Mouse (Mus musculus): Measurements from ENCODE around the gene Eif4g2. TPM values are rescaled to one million over a fixed set of nuclear protein-coding genes. Genes with fewer than 3 reads are reported as not detected.

The Eif4g2 gene
- polyA plus RNA-seq, 1 experiment from 2014 or later: 913 TPM

DNA sequence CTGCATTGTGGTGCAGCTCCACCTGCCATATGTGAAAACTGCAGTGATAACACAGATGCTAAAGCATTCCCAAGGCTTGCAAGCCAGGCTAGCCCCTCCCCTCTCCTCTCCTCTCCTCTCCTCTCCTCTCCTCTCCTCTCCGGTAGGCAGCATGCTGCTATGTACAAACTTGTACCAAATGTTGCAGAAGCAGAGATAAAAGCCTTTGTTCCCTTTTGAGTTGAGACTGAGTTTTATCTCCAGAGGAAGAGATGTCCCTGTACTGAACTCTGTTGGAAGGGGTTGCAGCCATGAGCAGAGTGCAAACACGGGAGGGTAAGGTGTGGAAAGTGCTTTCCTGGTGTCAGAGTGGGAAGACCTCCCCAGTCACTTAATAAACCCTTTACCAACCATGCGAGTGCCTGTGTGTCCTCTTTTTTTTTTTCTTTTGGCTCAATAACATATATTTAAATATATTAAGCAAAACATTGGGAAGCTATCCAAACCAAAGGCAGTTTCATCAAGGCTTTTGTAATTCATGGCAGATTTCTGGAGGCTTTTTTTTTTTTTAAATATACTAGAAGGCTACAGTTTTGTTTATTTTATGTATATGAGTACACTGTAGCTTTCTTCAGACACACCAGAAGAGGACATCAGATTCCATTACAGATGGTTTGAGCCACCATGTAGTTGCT, 26.7 kb downstream of the Eif4g2 start:
- H3K27me3 ChIP-seq (replicated peaks; ENCODE audit: control insufficient read depth, insufficient read depth, low read length): no peaks in the 10 kb centered on the region
- H3K27ac ChIP-seq (replicated peaks; ENCODE audit: low read depth, low read length): no peak overlapping the region
- no peak overlapping the region for H3K4me2 ChIP-seq (ENCODE audit: low read depth, low read length)
- no peaks in the 10 kb centered on the region for H3K9me3 ChIP-seq (ENCODE audit: control insufficient read depth, low read length)
- no peak overlapping the region for H3K9ac ChIP-seq (ENCODE audit: low read depth, low read length)
- no peak overlapping the region for H3K4me3 ChIP-seq (ENCODE audit: low read depth, low read length)
- DNase-seq (ENCODE audit: low spot score) (peak; percentile 47), ATAC-seq (ENCODE audit: low read depth) (no peak)
- H3K4me1 ChIP-seq (ENCODE audit: control insufficient read depth, insufficient read depth, low read length): peaks cover 7% of the 10 kb centered on the region; the same call in 1 of the 2 replicates
- peaks cover 62% of the 10 kb centered on the region for H3K36me3 ChIP-seq (ENCODE audit: control insufficient read depth, insufficient read depth, low read length)
- 55% methylated on average over 3 of the region's 3 CpGs for WGBS

DNA sequence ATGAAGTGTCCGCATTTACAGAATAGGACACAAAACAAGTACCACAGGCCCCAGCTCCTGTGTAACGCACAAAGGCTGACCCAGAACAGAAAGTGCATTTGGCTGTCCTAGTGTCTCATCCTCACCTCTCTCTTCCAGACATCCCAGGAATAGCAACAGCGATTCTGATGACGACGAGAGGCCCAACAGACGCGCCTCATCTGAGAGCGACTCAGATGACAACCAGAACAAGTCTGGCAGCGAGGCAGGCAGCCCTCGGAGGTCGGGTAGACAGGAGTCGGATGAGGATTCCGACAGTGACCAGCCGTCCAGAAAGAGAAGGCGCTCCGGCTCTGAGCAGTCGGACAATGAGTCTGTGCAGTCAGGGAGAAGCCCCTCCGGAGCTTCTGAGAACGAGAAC, 27.6 kb downstream of the Eif4g2 start:
- 92% methylated on average over 19 of the region's 19 CpGs for WGBS
- Histone ChIP-seq H3K9me3 (ENCODE audit: control insufficient read depth, low read length) (no peaks in the 10 kb centered on the region), H3K36me3 (ENCODE audit: control insufficient read depth, insufficient read depth, low read length) (peaks cover 71% of the 10 kb centered on the region), H3K27ac (replicated peaks; ENCODE audit: low read depth, low read length) (no peak overlapping the region), H3K4me3 (ENCODE audit: low read depth, low read length) (no peak overlapping the region), H3K4me1 (ENCODE audit: control insufficient read depth, insufficient read depth, low read length) (peaks cover 7% of the 10 kb centered on the region; the same call in 1 of the 2 replicates), H3K4me2 (ENCODE audit: low read depth, low read length) (no peak overlapping the region), H3K9ac (ENCODE audit: low read depth, low read length) (no peak overlapping the region), H3K27me3 (replicated peaks; ENCODE audit: control insufficient read depth, insufficient read depth, low read length) (no peaks in the 10 kb centered on the region)
- no peak for DNase-seq (ENCODE audit: low spot score)
- no peak for ATAC-seq (ENCODE audit: low read depth)

DNA sequence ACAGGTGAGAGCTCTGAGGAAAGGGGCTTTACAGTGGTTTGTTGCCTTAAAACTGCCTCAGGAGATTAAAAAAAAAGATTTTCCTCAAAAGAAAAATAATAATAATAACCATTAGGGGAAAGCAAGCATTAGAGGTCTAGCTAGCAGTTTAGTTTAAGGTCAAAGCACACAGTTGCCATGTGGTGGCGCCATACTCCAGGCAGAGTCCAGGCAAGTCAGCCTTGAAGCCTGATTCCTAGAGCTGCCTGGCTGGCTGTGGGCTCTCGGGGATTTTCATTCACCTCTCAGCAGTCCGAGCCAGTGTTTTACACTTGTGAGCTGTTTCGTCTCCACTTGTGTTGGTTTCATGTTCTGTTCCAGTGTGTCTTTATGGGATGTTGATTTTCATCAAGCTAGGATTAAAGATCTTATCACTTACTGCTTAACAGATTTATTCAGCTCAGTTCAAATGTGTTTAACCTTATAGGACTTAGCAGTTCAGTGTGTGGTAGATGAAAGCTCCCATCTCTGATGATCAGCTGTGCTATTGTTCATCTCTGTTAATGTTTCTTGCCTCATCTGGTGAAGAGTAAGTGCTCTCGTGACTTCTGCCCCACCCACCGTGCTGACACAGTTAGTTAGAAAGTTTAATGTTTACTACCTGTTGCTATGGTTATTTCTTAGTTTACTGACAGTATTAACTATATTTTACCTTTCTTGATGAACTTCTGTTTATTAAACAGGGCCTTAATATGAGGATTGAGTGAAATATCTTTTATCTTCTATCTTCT, 33.0 kb downstream of the Eif4g2 start:
- WGBS: 58% methylated on average over 6 of the region's 6 CpGs
- Histone ChIP-seq H3K9me3 (ENCODE audit: control insufficient read depth, low read length) (no peaks in the 10 kb centered on the region), H3K27me3 (replicated peaks; ENCODE audit: control insufficient read depth, insufficient read depth, low read length) (no peaks in the 10 kb centered on the region), H3K27ac (replicated peaks; ENCODE audit: low read depth, low read length) (no peak overlapping the region), H3K4me1 (ENCODE audit: control insufficient read depth, insufficient read depth, low read length) (no peaks in the 10 kb centered on the region), H3K36me3 (ENCODE audit: control insufficient read depth, insufficient read depth, low read length) (peaks cover 99% of the 10 kb centered on the region), H3K4me2 (ENCODE audit: low read depth, low read length) (no peak overlapping the region), H3K9ac (ENCODE audit: low read depth, low read length) (no peak overlapping the region), H3K4me3 (ENCODE audit: low read depth, low read length) (no peak overlapping the region)
- ATAC-seq (ENCODE audit: low read depth) (no peak), DNase-seq (ENCODE audit: low spot score) (peak; percentile 69)

DNA sequence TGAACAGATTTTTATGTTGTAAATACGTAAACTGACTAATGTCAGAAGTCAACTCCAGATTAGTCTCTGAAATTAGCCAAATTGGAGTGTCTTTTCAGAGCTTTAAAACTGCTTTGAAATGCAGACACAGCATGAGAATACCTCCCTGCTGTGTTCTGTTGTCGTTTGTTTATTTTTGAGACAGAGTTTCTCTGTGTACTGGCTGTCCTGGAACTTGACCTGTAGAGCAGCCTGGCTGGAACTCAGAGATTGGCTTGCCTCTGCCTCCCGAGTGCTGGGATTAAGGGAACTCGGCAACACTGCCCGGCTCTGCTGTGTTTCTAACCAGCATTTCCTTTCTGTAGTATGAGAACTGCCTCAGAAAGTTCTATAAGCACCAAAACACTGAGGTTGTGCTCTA, 33.9 kb downstream of the Eif4g2 start:
- DNase-seq (ENCODE audit: low spot score): no peak
- 86% methylated on average over 5 of the region's 5 CpGs for WGBS
- Histone ChIP-seq H3K4me1 (ENCODE audit: control insufficient read depth, insufficient read depth, low read length) (no peaks in the 10 kb centered on the region), H3K4me3 (ENCODE audit: low read depth, low read length) (no peak overlapping the region), H3K4me2 (ENCODE audit: low read depth, low read length) (no peak overlapping the region), H3K36me3 (ENCODE audit: control insufficient read depth, insufficient read depth, low read length) (peaks cover 99% of the 10 kb centered on the region), H3K9me3 (ENCODE audit: control insufficient read depth, low read length) (no peaks in the 10 kb centered on the region), H3K9ac (ENCODE audit: low read depth, low read length) (no peak overlapping the region), H3K27me3 (replicated peaks; ENCODE audit: control insufficient read depth, insufficient read depth, low read length) (no peaks in the 10 kb centered on the region), H3K27ac (replicated peaks; ENCODE audit: low read depth, low read length) (no peak overlapping the region)
- ATAC-seq (ENCODE audit: low read depth): no peak

DNA sequence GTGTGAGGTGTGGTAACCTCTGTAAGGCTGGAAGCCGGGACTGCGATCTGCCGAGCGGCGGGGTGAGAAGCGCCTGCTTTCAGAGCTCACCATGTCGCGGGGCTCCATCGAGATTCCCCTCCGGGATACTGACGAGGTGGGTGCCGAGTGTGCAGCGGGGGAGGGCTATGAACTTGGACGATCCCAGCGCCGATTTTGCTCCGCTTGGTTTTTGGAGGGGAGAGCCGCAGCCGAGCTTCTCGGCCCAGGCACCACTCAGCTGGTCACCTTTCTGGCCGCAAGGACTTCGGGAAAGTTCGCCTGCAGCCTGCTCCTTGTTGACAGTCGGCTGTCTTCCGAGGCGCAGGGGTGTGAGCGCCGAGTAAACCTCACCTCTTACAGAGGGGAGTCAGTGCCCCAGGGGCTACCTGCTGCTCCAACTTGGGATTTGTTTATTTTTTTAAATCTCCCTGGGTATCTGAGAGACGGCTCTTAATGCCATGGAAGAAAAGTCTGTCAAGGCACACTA, 53.7 kb downstream of the Eif4g2 start:
- Histone ChIP-seq H3K4me3 (ENCODE audit: low read depth, low read length) (peak overlapping the region; percentile 73), H3K4me1 (ENCODE audit: control insufficient read depth, insufficient read depth, low read length) (peaks cover 7% of the 10 kb centered on the region), H3K9ac (ENCODE audit: low read depth, low read length) (peak overlapping the region; percentile 76), H3K27ac (replicated peaks; ENCODE audit: low read depth, low read length) (peak overlapping the region; percentile 87), H3K9me3 (ENCODE audit: control insufficient read depth, low read length) (no peaks in the 10 kb centered on the region), H3K27me3 (replicated peaks; ENCODE audit: control insufficient read depth, insufficient read depth, low read length) (no peaks in the 10 kb centered on the region), H3K4me2 (ENCODE audit: low read depth, low read length) (peak overlapping the region; percentile 68), H3K36me3 (ENCODE audit: control insufficient read depth, insufficient read depth, low read length) (peaks cover 34% of the 10 kb centered on the region)
- DNase-seq (ENCODE audit: low spot score) (peak; percentile 55), ATAC-seq (ENCODE audit: low read depth) (peak; percentile 34; the same call in 1 of the 2 replicates)
- under 1% methylated on average over 17 of the region's 29 CpGs for WGBS

DNA sequence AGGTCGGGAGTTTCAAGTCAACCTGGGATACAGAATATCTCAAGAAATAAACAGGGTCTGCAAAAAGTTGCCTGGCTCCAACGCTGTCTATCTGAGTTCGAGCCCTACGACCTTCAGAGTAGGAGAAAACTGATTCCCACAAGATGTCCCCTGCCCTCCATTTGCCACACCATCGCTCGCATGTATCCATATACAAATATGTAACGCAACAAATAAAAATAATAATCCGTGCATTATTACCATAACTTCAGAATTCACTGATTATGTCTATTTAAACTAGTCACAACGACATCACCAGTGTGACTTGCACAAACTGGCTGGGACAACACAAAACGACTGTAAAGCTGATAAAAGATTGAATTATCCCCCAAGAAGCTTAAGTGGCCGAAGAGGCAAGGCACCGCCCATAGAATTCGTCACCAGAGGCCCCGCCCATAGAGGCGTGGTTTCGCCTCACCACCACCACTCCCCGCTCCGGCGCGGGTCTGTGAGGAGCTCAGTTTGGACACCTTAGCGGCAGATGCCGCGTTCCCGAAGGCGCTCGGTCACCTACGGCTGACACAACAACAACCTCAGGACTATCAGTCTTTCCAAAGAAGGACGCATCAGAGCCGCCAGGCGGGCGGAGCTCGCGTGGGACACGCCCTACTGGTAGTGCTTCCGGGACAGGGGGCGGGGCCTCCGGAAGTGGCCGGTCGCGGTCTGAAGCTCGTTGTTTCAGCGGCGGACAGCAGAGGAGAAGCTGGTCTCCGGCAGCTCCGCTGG, 54.4 kb downstream of the Eif4g2 start, which contains the start of gene Ctr9:
TSS of gene Ctr9 (plus strand) at position 671 of the 765 bp plus-strand sequence.
- Histone ChIP-seq H3K27ac (replicated peaks; ENCODE audit: low read depth, low read length) (peak within 1 kb of the TSS; percentile 87), H3K9me3 (ENCODE audit: control insufficient read depth, low read length) (no peaks in the 10 kb centered on the region), H3K27me3 (replicated peaks; ENCODE audit: control insufficient read depth, insufficient read depth, low read length) (no peaks in the 10 kb centered on the region), H3K36me3 (ENCODE audit: control insufficient read depth, insufficient read depth, low read length) (peaks cover 29% of the 10 kb centered on the region), H3K9ac (ENCODE audit: low read depth, low read length) (peak within 1 kb of the TSS; percentile 76), H3K4me1 (ENCODE audit: control insufficient read depth, insufficient read depth, low read length) (peaks cover 7% of the 10 kb centered on the region), H3K4me3 (ENCODE audit: low read depth, low read length) (peak within 1 kb of the TSS; percentile 73), H3K4me2 (ENCODE audit: low read depth, low read length) (peak within 1 kb of the TSS; percentile 68)
- DNase-seq (ENCODE audit: low spot score) (peak; percentile 93), ATAC-seq (ENCODE audit: low read depth) (peak; percentile 95)
- WGBS: 7% methylated on average over 42 of the region's 45 CpGs

DNA sequence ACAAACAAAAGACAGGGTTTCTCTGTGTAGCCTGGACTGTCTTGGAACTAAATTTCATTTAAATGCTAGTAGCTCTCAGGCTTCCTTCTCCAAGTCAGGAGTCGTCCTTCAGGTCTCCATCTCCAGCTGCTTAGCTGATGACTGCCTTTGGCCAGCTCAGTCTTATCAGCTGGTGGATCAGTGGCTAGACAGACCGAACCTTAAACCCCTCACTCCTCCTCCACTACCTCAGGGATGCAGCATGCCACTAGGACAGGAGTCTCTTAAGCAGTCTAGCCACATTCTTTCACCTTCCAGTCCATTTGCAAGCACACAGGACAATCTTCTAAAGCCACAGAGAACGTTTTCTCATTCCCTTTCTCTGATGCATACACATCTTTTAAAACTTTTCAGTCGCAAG, 57.9 kb downstream of the Eif4g2 start:
- Histone ChIP-seq H3K4me1 (ENCODE audit: control insufficient read depth, insufficient read depth, low read length) (peaks cover 3% of the 10 kb centered on the region), H3K36me3 (ENCODE audit: control insufficient read depth, insufficient read depth, low read length) (no peaks in the 10 kb centered on the region), H3K4me3 (ENCODE audit: low read depth, low read length) (no peak overlapping the region), H3K27me3 (replicated peaks; ENCODE audit: control insufficient read depth, insufficient read depth, low read length) (no peaks in the 10 kb centered on the region), H3K4me2 (ENCODE audit: low read depth, low read length) (no peak overlapping the region), H3K9ac (ENCODE audit: low read depth, low read length) (no peak overlapping the region), H3K9me3 (ENCODE audit: control insufficient read depth, low read length) (no peaks in the 10 kb centered on the region), H3K27ac (replicated peaks; ENCODE audit: low read depth, low read length) (no peak overlapping the region)
- no peak for DNase-seq (ENCODE audit: low spot score)
- WGBS: 57% methylated on average over 4 of the region's 4 CpGs
- no peak for ATAC-seq (ENCODE audit: low read depth)

DNA sequence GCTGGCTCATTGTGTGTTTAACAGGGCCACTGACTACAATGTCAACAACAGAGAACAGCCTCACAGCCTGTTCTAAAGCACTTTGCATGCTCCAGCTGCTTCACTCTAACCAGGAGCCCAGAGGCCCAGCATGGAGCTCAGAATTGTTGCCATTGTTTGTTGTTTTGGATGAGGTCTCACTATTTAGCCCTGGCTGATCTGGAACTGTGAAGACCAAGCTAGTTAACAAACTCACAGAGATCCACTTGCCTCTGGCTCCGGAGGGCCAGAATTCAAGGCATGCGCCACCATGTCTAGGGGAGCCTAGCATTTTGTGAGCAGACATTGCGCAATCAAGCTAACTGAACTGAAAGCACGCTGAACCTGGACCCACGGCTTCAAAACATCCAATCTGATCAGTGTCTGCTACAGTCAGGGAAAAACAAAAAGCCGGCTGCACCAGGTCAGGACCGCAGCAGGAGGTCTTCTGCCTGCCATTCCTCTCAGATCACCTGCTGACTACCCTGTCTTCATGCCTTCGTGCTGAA, 58.7 kb downstream of the Eif4g2 start:
- H3K27me3 ChIP-seq (replicated peaks; ENCODE audit: control insufficient read depth, insufficient read depth, low read length): no peaks in the 10 kb centered on the region
- no peaks in the 10 kb centered on the region for H3K9me3 ChIP-seq (ENCODE audit: control insufficient read depth, low read length)
- 12% methylated on average over 8 of the region's 8 CpGs for WGBS
- no peaks in the 10 kb centered on the region for H3K36me3 ChIP-seq (ENCODE audit: control insufficient read depth, insufficient read depth, low read length)
- DNase-seq (ENCODE audit: low spot score) (peak; percentile 45), ATAC-seq (ENCODE audit: low read depth) (no peak)
- H3K4me3 ChIP-seq (ENCODE audit: low read depth, low read length): no peak overlapping the region
- no peaks in the 10 kb centered on the region for H3K4me1 ChIP-seq (ENCODE audit: control insufficient read depth, insufficient read depth, low read length)
- no peak overlapping the region for H3K4me2 ChIP-seq (ENCODE audit: low read depth, low read length)
- H3K27ac ChIP-seq (replicated peaks; ENCODE audit: low read depth, low read length): no peak overlapping the region
- H3K9ac ChIP-seq (ENCODE audit: low read depth, low read length): no peak overlapping the region
